Comparison of ENCODE assay signal across 17 mouse cellular contexts in the genomic region with DNA sequence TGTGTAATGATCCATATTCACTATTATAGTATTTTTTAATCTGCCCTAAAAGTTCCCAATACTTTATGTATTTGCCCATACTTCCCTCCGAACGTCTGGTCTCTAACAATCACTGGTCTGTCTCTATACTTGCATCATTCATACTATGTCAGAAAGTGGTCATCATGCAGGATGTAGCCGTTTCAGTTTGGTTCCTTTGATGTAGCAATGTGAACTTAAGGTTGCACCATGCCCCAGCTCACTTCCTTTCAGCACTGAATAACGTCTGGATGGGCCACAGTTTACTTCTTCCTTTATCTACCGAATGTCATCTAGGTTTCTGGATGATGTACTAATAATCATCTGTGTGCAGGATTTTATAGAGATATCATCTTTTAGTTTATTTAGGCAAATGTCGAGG.
"Had no signal": no experiment of that assay in that cellular context is flagged by ENCODE, and none has a peak within 500 bp of the region (broad histone marks: within the 10 kb centered on the region; RNA-seq: fewer than 3 reads in every experiment).

No protein-coding gene starts in this region.

- H3K4me3 ChIP-seq: liver, embryonic 15.5 days; megakaryocyte, embryonic 14.5 days; midbrain, embryonic 13.5 days; midbrain, embryonic 15.5 days; neural tube, embryonic 12.5 days had no signal

- H3K9me3 ChIP-seq: liver, embryonic 15.5 days; megakaryocyte, embryonic 14.5 days; midbrain, embryonic 13.5 days; midbrain, embryonic 15.5 days; neural tube, embryonic 12.5 days had no signal

- H3K4me1 ChIP-seq: liver, embryonic 15.5 days; megakaryocyte, embryonic 14.5 days; midbrain, embryonic 13.5 days; midbrain, embryonic 15.5 days; neural tube, embryonic 12.5 days had no signal

- H3K36me3 ChIP-seq: liver, embryonic 15.5 days; midbrain, embryonic 13.5 days; midbrain, embryonic 15.5 days; neural tube, embryonic 12.5 days had no signal

- H3K9ac ChIP-seq: liver, embryonic 15.5 days; lung, embryonic 14.5 days; midbrain, embryonic 13.5 days; midbrain, embryonic 15.5 days; neural tube, embryonic 12.5 days had no signal

- ATAC-seq: midbrain, embryonic 13.5 days; midbrain, embryonic 15.5 days had no signal

- H3K27ac ChIP-seq: liver, embryonic 15.5 days; midbrain, embryonic 13.5 days; midbrain, embryonic 15.5 days; neural tube, embryonic 12.5 days had no signal

- DNase-seq: lung, adult 18-20 months; lung, embryonic 14.5 days; lung, postnatal 10 days; lung, postnatal 4 days; retina, postnatal 1 day; right cerebral cortex, adult 18-20 months; right cerebral cortex, postnatal 25 days; right cerebral cortex, postnatal 4 days; spleen, adult 18-20 months; thymus, adult 18-20 months; thymus, postnatal 14 days; thymus, postnatal 36 days had no signal

- H3K27me3 ChIP-seq: liver, embryonic 15.5 days; megakaryocyte, embryonic 14.5 days; midbrain, embryonic 13.5 days; midbrain, embryonic 15.5 days; neural tube, embryonic 12.5 days had no signal
